Mouse (Mus musculus) urinary bladder, postnatal 25 days (tissue): ENCODE data around the gene Ddb2.

Experiments
- DNase-seq: peaks from one replicate; pipeline ENCODE4 v3.0.0; 2022; ENCODE audit warnings: low spot score

Ddb2 gene

DNA sequence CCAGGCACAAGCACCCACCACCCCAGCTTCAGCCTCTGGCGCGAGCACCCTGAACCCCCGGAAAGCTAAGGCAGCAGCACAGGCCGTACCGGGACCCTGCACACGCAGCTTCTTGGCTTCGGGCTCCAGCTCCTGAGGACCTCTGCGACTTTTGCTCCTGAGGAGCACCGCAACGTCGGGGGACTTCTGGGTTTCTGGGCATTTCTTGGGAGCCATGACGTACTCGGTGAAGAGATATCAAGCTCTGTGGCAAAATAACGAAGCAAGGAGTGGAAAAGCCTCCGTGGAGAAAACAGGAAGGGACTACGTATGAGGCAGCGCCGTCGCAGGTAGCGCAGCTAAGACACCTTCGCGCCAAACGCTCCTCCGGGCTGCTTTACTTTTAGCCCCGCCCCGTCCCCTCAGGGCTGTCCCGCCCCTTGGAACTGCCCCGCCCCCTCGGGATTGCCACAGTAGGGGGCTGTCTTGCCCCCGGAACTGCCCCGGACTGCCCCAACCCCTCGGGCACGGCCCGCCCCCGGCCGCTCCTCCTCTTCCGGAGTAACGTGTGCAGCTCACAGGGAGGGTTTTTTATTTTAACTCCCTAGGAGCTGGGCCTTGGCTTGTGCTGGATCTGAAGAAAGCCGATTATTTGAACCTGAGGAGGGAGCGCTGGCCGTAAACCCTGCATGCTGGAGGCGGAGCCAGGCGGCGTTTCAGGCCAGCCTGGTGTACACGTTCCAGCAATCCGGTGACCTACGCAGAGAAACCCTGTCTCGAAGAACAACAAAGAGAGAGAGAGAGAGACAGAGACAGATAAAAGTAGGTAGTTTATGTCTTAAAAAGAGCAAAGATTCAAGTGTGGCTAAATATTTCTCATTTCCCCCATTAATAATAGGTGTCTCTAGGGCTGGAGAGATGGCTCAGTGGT lies at the start of gene Ddb2:
Ddb2 (minus strand) TSS at position 382 of the 910 bp plus-strand sequence.
- peak; percentile 91 for DNase-seq

DNA sequence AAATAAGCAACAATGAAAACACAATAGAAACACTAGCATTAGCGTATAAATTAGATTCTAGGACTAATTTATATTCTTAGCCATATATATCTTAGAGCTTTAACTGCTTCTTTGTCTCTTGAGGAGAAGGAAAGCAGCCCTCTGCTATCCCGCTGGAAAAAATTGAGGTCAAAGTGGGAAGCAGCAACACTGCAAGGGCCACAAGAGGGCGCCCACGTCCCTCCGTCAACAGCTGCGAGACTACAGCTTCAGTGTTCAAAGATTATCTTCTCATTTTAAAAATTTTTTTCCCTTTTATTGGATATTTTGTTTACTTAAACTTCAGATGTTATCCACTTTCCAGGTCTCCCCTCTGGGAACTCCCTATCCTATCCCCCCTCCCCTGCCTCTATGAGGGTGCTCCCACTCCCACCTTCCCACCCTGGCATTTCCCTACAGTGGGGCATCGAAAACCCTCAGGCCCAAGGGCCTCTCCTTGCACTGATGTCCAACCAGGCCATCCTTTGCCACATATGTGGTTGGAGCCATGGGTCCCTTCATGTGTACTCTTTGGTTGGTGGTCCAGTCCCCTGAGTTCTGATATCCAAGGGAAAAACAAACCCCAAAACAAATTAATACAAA lies 49.2 kb upstream of the Ddb2 start:
- DNase-seq: peak; percentile 83

DNA sequence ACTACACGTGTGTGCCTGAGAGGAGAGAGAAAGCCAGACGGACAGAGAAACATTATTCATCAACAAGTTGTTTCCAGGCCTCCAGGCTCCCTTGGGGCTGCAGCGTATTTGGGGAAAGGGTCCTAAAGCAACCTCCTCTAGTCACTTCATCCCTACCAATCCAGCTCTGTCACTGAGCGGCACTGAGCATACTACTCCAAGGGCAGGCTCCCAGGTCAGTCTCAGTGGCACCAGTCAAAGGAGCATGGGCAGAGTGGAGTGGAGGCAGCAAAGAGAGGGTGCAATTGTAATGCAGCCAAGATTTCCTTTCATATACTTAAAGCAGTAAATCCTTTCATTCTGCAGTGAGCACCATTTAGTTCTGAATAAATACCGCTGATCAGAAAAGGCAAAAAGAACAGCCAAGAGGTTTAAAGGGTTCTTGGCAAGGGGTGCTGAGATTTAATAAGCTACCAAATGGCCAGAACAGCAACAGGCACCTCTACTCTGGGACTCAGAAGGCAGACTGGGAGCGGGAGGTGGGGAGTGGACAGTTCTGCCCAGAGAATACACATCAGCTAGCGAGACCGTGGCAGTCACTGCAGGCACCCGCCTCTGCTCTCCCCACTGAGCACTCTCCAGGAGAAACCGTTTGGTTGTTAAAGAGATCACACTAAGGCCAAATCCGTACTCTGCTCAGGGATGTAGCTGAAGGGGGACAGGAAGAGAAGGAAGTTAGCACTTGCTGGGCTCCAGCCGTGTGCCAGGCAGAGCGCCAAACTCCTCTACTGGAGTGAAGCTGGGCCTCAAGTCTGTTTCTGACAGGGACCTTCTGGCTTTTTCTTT lies 47.8 kb upstream of the Ddb2 start:
- no peak for DNase-seq

DNA sequence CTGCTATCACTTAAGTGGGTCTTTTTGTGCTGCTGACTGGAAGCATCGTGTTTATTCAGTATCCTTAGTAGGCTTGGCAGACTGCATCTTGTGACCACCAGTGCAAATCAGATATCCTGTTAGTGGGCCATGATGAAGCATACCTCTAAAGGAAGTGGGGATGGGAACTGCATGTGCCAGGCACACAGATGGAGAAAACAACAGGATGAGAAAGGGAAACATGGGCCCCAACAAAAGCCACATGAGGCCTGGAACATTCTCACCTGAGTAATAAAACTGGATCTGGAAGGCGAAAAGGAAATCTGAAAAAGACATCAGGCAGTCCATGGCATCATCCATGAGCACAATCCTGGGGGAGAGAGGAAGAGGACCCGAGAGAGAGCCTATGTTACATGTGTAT lies 47.2 kb upstream of the Ddb2 start:
- no peak for DNase-seq

DNA sequence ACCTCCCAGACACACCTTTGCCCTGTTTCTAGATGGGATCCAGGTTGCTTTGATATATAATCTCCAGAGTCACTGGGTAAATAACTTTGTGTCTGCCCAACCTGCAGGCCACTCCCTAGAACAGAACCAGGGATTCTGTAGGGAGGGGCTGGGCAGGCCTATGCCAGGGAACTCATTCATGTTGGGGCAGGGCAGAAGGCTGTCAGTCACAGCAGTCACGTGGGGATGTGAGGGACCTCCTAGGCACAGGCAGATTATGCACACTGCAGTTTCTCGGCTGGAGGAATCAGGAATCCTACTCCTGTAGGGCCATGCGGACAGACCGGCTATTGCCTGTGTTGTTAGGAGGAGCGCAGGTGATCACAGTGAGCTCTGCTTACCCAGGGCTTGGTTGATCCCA lies 44.6 kb upstream of the Ddb2 start:
- DNase-seq: no peak

DNA sequence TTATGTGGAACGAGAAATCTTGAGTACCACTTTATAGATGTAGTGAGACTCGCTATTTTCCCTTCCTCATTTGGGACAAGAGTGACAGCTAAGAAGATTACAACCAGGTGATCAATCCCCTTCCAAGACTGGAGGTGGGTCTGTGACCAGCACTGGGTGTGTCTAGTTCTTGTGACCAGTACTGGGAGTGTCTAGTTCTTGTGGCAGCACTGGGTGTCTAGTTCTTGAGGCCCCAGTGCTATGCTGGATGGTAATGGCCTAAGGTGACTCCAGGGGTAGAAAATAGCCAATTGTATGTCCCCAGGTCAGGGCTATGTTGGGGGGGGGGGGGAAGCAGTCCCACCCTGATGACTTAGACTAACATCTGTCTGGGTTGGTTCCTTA lies 42.6 kb upstream of the Ddb2 start:
- DNase-seq: no peak

DNA sequence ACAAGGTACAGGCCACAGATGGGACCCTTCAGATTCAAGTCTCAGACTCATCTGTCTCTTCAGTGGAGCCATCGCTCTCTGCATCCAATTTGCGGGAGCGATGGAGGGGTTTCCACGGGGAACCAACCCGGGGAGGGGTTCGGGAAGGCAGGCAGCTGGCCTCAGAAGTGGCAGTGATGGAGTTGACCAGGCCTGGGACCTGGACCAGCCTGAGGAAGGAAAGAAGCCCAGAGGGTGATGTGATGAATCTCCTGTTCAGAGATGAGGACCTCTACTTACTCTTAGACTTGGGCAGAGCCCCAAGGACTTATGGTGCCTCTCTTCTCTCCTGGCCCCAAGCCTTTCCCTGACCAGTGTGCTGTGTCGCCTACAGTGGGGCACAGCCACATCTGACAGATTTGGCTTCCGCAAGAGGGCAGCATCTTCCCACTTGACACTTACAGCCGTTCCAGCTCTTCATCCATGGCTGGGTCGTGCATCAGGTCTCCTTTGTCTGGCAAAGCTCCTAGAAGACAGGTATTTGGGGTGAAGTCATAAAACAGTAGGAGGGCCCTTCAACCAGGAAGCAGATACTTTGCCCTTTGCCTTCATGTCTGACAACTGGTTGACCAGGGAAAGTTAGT lies 42.1 kb upstream of the Ddb2 start:
- peak; percentile 53 for DNase-seq

DNA sequence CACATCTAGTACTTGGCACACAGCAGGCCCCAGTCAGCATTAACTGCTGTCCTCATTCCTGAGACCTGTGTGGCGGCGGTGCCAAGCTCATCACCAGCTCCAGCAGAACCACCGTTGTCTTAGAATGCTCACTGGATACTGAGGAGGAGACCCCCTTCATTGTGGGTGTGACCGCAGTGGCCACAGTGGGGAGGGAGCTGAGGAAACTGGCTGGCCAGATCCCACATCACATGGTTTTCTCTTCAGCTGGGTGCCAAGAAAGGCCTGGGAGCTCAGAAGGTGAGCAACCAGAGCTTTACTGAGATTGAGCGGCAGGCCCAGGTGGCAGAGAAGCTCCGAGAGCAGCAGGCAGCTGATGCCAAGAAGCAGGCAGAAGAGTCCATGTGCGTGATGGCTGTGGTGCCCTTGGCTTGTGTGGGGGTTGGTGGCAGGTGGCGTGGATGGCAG lies 32.9 kb upstream of the Ddb2 start:
- DNase-seq: no peak

DNA sequence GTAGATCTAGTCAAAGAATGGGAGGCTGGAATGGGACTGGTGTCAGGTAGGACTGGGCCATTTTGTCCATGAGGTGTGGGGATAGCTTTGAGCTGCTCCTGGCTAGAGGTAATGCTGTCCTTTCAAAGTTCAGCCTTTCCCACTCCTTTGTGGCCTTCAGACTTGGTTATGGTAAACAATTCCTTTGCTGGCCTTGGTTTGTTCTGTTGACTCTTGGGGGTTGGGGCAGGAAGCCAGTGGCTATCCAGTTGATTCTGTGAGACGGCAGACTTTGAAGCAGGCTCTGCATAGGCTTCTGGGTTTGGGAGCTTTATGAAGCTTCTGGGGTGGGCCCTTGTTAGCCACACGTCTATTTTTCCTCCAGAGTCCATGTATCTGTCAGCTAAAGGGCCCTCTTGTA lies 31.9 kb upstream of the Ddb2 start:
- DNase-seq: no peak

DNA sequence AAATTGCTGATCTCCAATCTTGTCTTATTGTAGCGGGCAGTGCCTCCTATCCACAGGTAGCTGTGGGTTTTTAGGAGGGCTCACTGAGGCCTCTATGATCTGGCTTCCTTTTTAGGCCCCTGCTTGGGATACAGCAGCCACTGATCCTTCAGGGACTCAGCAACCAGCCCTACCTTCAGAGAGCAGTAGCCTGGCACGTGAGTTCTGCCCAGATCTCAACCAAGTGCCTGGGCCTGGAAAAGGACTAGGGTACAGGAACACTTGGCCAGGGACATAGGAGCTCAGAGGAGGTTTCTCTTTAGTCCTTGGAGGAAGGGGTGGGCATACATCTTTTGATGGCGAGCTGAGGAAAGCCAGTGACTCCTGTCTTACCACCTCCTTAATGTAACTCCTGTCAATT lies 31.3 kb upstream of the Ddb2 start:
- DNase-seq: no peak

DNA sequence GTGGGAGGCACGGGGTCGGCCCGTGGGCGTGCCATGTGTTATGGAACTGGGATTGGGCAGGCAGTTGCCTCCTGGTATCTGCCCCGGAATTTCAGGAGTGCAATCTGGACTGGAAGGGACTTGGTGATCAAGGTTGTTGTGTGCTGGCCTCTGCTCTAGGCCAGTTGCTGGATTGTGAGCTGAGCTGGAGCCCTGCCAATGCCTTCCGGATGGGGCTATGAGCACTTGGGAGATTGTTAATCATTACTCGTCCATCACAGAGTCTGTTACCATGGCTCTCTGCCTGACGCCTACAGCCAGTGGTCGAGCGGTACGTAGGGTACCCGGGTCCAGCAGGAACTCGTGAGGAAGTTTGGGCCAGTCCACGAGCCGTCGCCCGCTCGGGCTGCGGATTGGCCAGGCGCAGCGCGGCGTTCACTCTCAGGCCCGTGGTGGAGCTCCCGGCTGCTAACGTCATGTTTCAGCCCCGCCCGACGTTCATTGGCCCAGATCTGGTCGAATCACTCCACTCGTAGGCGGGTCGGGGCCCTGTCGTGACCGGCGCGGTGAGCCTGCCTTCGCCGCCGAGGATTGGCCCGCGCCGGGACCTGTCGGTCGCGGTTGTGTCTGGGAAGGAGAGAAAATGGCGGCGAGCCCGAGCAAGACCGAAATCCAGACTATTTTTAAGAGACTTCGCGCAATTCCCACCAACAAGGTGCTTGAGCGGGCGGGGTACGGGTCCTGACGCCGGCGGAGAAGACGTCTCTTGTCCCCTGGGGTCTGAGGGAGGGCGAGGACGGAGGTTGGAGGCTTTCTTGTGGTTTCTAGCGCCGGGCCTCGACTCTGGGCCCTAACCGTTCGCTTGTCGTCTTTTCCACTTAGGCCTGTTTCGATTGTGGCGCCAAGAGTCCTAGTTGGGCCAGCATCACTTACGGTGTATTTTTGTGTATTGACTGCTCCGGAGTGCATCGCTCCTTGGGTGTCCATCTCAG lies 28.2 kb upstream of the Ddb2 start, which contains the start of gene Arfgap2:
Arfgap2 (plus strand) TSS at position 264 of the 971 bp plus-strand sequence.
- peak; percentile 93 for DNase-seq

DNA sequence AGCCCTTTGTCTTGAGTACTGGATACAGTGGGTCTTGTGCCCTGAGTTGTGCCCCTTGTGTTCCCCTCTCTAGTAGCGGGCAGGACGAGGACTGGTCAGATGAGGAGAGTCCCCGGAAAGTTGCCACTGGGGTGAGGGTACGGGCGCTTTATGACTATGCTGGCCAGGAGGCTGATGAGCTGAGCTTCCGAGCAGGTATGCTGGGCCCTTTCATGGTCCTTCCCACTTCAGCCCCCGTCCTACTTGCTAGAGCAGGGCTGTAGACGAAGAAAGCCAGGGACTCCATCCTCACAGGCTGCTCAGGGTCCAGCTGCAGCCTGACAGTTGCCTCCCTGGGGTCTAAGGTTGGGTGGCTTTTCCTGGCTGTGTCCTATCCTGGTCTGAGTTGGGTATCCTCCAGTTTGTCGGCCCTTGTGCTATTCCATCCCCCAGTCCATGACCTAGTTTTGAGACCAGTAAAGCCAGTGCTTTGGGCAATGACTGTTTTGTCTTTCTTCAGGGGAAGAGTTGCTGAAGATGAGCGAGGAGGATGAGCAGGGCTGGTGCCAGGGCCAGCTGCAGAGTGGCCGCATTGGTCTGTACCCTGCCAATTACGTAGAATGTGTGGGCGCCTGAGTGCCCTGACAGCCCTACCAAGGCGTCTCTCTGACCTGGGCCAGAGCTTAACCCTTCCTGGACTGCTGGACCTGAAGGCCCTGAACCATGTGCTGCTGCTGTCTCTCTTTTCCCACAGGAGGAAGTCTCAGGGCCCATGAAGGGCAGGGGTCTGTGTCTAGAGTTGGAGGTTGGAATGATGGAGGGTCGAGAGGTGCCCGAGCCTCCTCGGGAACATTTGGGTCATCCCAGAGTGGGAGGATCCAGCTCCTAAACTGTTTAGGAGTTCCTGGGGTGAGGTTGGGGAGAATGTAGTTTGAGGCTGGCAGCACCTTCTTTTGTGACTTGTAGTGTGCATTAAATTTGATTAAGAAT lies 27.2 kb upstream of the Ddb2 start:
- no peak for DNase-seq

DNA sequence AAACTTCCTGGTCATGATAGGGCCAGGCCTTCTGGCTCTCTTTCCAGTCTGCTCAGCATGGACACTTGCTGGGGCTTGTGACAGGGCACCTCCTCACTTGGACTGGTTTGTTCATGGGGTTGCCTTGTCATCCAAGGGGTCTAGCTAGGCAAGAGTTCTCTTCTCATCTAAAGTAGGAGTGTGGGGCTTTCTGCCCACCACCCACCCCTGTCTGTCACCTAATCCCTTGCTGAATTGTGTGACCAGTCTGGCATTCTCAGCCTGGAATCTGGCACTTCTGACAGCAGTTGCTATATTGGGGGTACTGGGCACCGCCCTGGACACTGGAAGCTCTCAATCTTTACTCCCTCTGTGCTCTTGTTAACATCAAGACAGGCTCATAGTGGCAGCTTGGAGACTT lies 22.7 kb upstream of the Ddb2 start:
- no peak for DNase-seq

DNA sequence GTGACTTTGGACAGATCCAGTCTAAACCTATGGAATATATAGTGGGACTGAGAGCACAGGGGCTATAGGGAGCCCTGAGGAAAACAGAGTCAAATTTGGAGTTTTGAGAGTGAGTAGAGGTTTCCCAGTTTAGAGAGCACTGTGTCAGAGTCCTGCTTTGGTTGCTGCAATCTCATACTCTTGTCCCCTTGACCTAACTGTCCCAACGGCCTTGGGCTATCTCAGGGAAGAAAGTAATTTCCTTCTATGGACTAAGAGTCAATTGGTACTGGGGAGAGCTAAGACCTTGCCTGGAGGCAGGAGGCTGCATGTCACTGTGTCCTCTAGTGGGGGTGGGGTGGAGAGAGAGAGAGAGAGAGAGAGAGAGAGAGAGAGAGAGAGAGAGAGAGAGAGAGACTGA lies 22.0 kb upstream of the Ddb2 start:
- no peak for DNase-seq

DNA sequence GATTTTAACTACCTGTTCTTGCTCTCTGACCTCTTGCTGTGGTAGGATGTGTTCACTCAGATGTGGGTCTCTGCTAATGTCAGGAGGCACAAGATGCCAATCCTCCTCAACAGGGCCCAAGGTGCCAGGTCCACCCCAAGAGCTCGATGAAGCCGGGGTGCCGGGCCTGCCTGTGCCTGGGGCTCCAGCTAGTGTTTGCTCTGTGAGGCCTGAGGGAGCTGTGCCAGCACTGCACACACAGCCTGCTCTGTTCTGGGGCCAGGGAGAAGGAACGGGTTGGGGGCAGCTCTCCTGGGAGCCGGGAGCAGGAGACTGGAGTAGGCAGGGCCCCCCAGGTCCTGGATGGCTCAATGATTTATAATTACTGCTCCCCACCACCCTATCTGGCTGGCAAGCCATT lies 21.3 kb upstream of the Ddb2 start:
- no peak for DNase-seq

DNA sequence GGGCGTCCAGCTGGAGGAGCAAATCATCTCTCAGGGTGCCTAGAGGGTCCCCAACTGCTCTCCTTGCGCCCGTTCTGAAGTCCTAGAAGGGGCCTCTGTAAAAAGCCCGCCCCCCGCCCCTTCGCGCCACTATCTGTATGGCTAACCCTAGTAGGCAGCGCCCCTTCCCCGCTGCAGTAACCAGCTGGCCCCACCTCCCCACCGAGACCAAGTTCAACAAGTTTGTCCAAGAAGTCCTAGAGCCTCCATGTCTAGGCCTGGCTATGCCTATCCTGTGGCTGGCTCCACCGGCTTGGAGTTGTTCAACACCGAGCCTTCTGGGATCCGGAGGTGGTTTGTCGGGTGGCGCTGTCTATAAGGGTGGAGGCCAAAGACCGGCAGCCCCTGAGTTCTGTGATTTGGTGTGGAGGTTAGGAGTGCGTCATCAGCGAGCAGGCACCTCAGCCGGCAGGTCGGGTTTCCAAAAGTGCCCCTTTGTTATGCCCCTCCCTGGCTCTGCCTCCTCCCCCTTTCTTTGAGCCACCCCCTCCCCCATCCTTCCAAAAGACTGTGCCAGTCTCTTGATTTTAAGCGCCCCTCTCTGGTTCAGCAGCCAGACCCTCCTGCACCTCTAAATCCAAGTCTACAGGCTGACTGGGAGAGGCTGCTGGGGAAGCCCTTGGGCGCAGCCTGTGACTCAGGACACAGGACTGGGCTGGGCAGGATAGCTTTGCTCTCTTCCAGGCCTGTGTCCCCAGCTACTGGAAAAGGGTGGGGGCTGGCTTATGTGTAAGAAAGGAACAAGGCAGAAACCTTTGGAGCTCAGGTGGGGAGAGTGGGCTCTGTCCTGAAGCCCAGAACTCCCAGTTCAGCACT lies 20.6 kb upstream of the Ddb2 start:
- peak; percentile 37 for DNase-seq

DNA sequence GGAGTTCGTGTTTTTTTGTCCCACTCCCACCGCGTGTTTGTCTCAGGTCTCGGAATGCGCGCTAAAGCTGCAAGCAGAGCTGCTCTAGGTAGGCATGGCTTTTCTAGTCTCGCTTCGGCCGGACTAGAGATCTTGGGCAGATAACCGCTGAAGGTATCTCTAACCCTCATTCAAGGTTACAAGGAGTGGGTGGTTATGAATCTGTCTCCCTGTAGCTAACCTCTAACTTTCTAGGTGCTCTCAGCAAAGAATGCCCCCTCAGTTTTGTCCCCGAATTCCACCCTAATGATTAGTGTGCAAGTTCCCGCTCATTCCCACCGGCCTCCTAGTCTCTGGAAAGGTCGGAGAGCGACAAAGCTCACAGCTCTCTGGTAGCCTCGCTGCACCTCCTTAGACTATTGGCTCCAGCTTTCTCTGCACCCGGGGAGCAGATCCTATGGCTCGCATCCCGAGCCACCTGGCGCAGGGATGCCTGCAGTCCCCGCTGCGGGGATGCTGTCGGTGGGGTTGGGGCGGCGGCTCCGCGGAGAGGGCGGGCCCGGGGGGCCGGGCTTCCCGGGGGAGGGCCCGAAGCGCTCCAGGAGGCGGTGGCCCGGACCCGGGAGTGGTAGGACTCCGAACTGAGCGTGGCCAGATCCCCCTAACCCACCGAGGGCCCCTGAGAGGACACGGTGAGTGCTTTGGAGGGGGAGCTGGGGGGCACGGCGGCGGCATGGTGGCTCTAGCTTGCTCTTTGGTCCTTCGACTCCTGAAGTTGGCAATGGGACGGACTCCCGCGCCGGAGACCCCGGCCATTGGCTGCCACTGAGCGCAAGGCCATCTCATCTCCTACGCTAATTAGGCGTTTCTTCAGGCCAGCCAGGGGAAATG lies 19.7 kb upstream of the Ddb2 start:
- peak; percentile 63 for DNase-seq

DNA sequence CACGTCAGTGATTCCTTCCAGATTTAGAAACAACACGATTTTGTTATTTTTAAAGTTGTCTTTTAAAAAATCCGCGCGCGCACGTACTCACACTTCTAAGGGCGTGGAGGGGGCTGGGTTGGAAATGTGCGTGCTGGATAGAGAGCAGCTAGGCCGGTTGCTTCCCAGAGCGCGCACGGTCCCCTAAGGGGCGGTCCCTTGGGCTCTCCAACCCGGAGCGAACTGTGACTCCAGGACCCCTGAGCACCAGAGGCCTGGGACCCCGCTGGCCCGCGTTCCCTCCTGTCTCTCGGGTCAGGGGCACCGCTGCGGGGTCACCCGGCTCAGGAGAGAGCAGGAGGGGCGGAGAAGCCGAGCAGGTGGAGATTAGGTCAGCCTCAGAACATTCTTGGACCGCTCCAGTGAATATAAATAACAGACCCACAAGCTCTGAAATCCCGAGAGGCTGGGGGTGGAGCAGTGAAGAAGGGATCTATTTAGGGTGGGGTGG lies 18.9 kb upstream of the Ddb2 start, which contains the start of gene Pacsin3:
Pacsin3 (plus strand) TSS at position 294 of the 490 bp plus-strand sequence.
- no peak for DNase-seq
